Mouse (Mus musculus) intestine, embryonic 14.5 days (tissue): Measurements from ENCODE around the gene Ankrd27. TPM values are rescaled to one million over a fixed set of nuclear protein-coding genes. Genes with fewer than 3 reads are reported as not detected.
A peak's percentile ranks its signal among the peaks of the same experiment; 100 is the strongest.

Source experiments
- ATAC-seq: fragments of 200-750 bp; cut with Nextera tagmentation; replicated peaks from 2 replicates; pipeline ENCODE4 v1.8.0; 2017; ENCODE audit warnings: low read depth, moderate number of reproducible peaks, moderate TSS enrichment, moderate library complexity; ENCODE audit not compliant: low FRiP score, low TSS enrichment
- DNase-seq: peaks from one replicate; pipeline ENCODE4 v3.0.0-alpha.2; 2018; ENCODE audit warnings: low spot score
- H3K27ac ChIP-seq: fragments of 300-500 bp; sonication (generic); 2 replicates; pipeline ENCODE4 v1.5.1; 2014; ENCODE audit warnings: low read depth, mild to moderate bottlenecking, control low read depth
- H3K27me3 ChIP-seq: fragments of 300-500 bp; sonication (generic); replicated peaks from 2 replicates; pipeline ENCODE4 v1.6.1; 2014; ENCODE audit warnings: low read length, control low read depth; ENCODE audit not compliant: control insufficient read depth, insufficient read depth
- H3K36me3 ChIP-seq: fragments of 300-500 bp; sonication (generic); 2 replicates; pipeline ENCODE4 v1.6.1; 2014; ENCODE audit warnings: low read length, control low read depth; ENCODE audit not compliant: control insufficient read depth, insufficient read depth
- H3K4me1 ChIP-seq: fragments of 300-500 bp; sonication (generic); replicated peaks from 2 replicates; pipeline ENCODE4 v1.6.1; 2014; ENCODE audit warnings: low read length, control low read depth, mixed read lengths; ENCODE audit not compliant: control insufficient read depth, insufficient read depth
- H3K4me2 ChIP-seq: fragments of 300-500 bp; sonication (generic); 2 replicates; pipeline ENCODE4 v1.6.1; 2014; ENCODE audit warnings: low read length
- H3K4me3 ChIP-seq: fragments of 300-500 bp; sonication (generic); 2 replicates; pipeline ENCODE4 v1.5.1; 2014; ENCODE audit warnings: low read depth, low read length, control low read depth, mixed read lengths
- H3K9ac ChIP-seq: fragments of 300-500 bp; sonication (generic); 2 replicates; pipeline ENCODE4 v1.6.1; 2014; ENCODE audit warnings: mild to moderate bottlenecking, low read length
- H3K9me3 ChIP-seq: fragments of 300-500 bp; sonication (generic); 2 replicates; pipeline ENCODE4 v1.6.1; 2016; ENCODE audit warnings: low read length, control low read depth; ENCODE audit not compliant: control insufficient read depth
- WGBS: fragments of 180-500 bp; shearing (Covaris S2); extraction: QIAGEN DNeasy Blood & Tissue Kit; methylation state at CpG from one replicate; pipeline ENCODE4 v1.1.7; 2014; 5-methylcytosine and 5-hydroxymethylcytosine counted together
- polyA plus RNA-seq: library from polyadenylated mRNA; unstranded; fragments of >200 nt; fragmentation: Nextera tagmentation; extraction: Ambion mirVana; gene quantifications from 2 replicates; pipeline ENCODE4 v1.2.1, GENCODE M21; 2014

The Ankrd27 gene
- polyA plus RNA-seq, 1 experiment from 2014 or later, result 41.4 TPM

- peak overlapping the region; percentile 37 for H3K4me2 ChIP-seq
- no peaks in the 10 kb centered on the region for H3K27me3 ChIP-seq
- no peak overlapping the region for H3K9ac ChIP-seq
- ATAC-seq (peak; percentile 34; the same call in 1 of the 2 replicates), DNase-seq (peak; percentile 74)
- 22% methylated on average over 13 of the region's 13 CpGs for WGBS
- no peak overlapping the region for H3K4me3 ChIP-seq
- peaks cover 4% of the 10 kb centered on the region; the same call in 1 of the 2 replicates for H3K4me1 ChIP-seq
- no peaks in the 10 kb centered on the region for H3K9me3 ChIP-seq
- H3K27ac ChIP-seq, result no peak overlapping the region
- H3K36me3 ChIP-seq, result peaks cover 17% of the 10 kb centered on the region
Observed at GRCm38 (mm10) chr7:35686756-35687155, 100.7 kb downstream of the Ankrd27 start.

DNA sequence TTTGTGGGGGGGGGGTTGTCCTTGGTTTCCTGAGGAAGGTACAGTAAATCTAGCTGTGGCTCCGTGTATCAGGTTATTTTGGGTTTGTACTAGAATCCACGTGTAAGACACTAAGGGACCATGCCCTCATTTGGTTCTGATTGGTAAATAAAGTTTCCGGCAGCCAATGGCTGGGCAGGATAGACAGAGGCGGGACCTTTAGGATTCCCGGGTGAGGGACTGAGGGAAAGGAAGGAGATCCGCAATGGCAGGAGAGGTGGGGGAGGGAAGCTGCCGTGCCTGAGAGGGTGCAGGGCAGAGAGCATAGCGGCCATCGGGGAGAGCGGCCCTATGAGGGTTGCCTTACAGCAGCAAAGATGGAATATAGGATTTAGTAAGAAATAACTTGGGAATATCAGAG, 101.2 kb downstream of the Ankrd27 start:
- DNase-seq, result no peak
- peaks cover 4% of the 10 kb centered on the region; the same call in 1 of the 2 replicates for H3K4me1 ChIP-seq
- 22% methylated on average over 10 of the region's 10 CpGs for WGBS

GRCm38 (mm10) chr7:35688276-35688675, 102.2 kb downstream of the Ankrd27 start:
- Histone ChIP-seq H3K9ac (no peak overlapping the region), H3K27ac (no peak overlapping the region), H3K4me2 (no peak overlapping the region), H3K36me3 (peaks cover 17% of the 10 kb centered on the region), H3K9me3 (no peaks in the 10 kb centered on the region), H3K4me1 (peaks cover 4% of the 10 kb centered on the region; the same call in 1 of the 2 replicates), H3K27me3 (no peaks in the 10 kb centered on the region), H3K4me3 (no peak overlapping the region)
- DNase-seq (no peak), ATAC-seq (no peak)
- 71% methylated on average over 9 of the region's 9 CpGs for WGBS

More for the DNA sequence above, 101.2 kb downstream of the Ankrd27 start:
- Histone ChIP-seq H3K4me3 (no peak overlapping the region), H3K27me3 (no peaks in the 10 kb centered on the region), H3K36me3 (peaks cover 17% of the 10 kb centered on the region), H3K9me3 (no peaks in the 10 kb centered on the region), H3K4me2 (peak overlapping the region; percentile 37), H3K27ac (no peak overlapping the region), H3K9ac (no peak overlapping the region)
- ATAC-seq, result peak; percentile 48; the same call in 1 of the 2 replicates

Other genes starting within 250 kb of the Ankrd27 start
- gene Faap24, start 189.4 kb upstream of the Ankrd27 start, polyA plus RNA-seq, result 18.1 and 21.3 TPM in 2 replicates
- gene Cep89, start 189.2 kb upstream of the Ankrd27 start, polyA plus RNA-seq, result 42.4 and 45.5 TPM in 2 replicates
- gene Slc7a9, start 137.4 kb upstream of the Ankrd27 start, polyA plus RNA-seq, result 9.0 and 11.6 TPM in 2 replicates
- gene Tdrd12, start 48.5 kb upstream of the Ankrd27 start, polyA plus RNA-seq, result 0.46 and 0.67 TPM in 2 replicates
- 98.6 and 117 TPM in 2 replicates for gene Nudt19, start 29.9 kb upstream of the Ankrd27 start, polyA plus RNA-seq
- 0.16 and 0.23 TPM in 2 replicates for gene Rgs9bp, start 662 bp upstream of the Ankrd27 start, polyA plus RNA-seq
- 260 and 278 TPM in 2 replicates for gene Pdcd5, start 61.3 kb downstream of the Ankrd27 start, polyA plus RNA-seq
- 22.2 and 28.1 TPM in 2 replicates for gene Dpy19l3, start 168.2 kb downstream of the Ankrd27 start, polyA plus RNA-seq
- 15.8 and 16.5 TPM in 2 replicates for gene Zfp507, start 216.8 kb downstream of the Ankrd27 start, polyA plus RNA-seq